Mouse (Mus musculus) neural tube, postnatal 0 days (tissue): ENCODE results near the gene Adad1. TPM values are rescaled to one million over a fixed set of nuclear protein-coding genes. Genes with fewer than 3 reads are reported as not detected.

Experiments used
- polyA plus RNA-seq: library from polyadenylated mRNA; unstranded; fragments of >200 nt; fragmentation: Nextera tagmentation; extraction: Ambion mirVana; gene quantifications from 2 replicates; pipeline ENCODE4 v1.2.1, GENCODE M21; 2015

Gene Adad1
- 0.06 TPM in 1 of 2 replicates, not detected in the other for polyA plus RNA-seq

DNA sequence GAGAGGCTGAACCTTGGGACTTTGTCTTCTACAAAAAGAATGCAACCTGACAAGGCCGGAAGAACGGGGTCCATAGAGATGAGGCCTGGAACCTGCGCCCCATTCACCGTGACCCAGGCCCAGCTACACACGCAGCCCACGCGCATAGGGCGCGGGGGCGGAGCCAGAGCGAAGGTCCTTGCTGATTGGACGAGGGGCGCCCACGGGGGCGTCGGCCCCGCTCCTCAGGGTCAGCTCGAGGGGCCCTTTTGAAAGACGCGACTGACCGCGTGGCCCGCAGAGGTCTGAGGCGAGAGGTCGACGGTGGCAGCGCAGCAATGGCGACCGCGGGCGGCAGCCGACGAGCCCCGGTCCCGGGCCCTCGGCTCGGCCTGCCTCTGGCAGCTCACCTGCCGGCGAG, at the start of gene Adad1:
TSS of gene Adad1 (plus strand) at position 122 of the 400 bp plus-strand sequence.

DNA sequence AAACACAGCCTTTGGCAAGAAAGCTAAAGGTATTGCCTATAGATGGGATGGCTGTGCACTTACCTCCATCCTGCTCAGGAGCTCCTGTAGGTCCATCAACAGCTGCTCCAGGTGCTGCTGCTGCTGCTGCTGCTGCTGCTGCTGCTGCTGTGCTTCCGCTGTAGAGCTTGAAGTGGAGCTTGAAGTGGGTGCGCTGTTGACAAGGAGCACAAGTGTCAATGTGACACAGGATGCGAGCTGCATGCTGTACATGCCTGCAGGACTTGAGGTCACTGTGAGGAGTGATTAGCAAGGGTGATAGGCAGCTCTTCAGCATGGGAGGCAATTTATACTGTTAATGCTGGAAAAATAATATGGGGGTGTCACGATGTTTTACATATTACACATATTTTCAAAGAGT, 62.3 kb downstream of the Adad1 start, which contains the start of gene Il2:
TSS of gene Il2 (minus strand) at position 305 of the 400 bp plus-strand sequence.

Other genes with a start within 250 kb of the Adad1 start
- gene 4932438A13Rik, start 200.4 kb upstream of the Adad1 start, polyA plus RNA-seq, result 50.5 and 60.3 TPM in 2 replicates
- gene Il2, start 62.4 kb downstream of the Adad1 start, polyA plus RNA-seq, result 0.42 and 0.63 TPM in 2 replicates
- gene Il21, start 169.1 kb downstream of the Adad1 start, polyA plus RNA-seq, result not detected in 2 replicates
- gene Bbs12, start 249.0 kb downstream of the Adad1 start, polyA plus RNA-seq, result 4.6 and 5.0 TPM in 2 replicates
- 3.6 and 3.7 TPM in 2 replicates for gene Cetn4, start 249.2 kb downstream of the Adad1 start, polyA plus RNA-seq